In genomic region chr16:58386241-58386757, GRCm38 (mm10) we compare ENCODE assay signal across 21 mouse cellular contexts.
"Had no signal": no experiment of that assay in that cellular context is flagged by ENCODE, and none has a peak within 500 bp of the region (broad histone marks: within the 10 kb centered on the region; RNA-seq: fewer than 3 reads in every experiment).

No protein-coding gene starts in this region.

- DNase-seq: gastrocnemius, postnatal 14 days; gastrocnemius, postnatal 36 days; heart, adult 11 months; heart, adult 2 months; heart, postnatal 10 days; heart, postnatal 4 days; kidney, adult 11 months; kidney, adult 2 months; kidney, adult 9 months; kidney, postnatal 10 days; kidney, postnatal 25 days; kidney, postnatal 4 days; liver; liver, embryonic 13.5 days; liver, postnatal 0 days had no signal

- ATAC-seq: hindbrain, embryonic 16.5 days; intestine, embryonic 16.5 days; liver, postnatal 0 days had no signal

- H3K27me3 ChIP-seq: heart, embryonic 12.5 days; hindbrain, embryonic 12.5 days; limb, embryonic 12.5 days; liver, embryonic 13.5 days; liver, embryonic 15.5 days had no signal
